Mouse (Mus musculus) splenic B cell, adult 2 months (primary cell): ENCODE measurements around the gene Xpo5.

Source experiments
- DNase-seq: peaks from one replicate; pipeline ENCODE4 v3.0.0-alpha.2; 2011; ENCODE audit warnings: low read depth, low spot score
- H3K27me3 ChIP-seq: 2 replicates; pipeline ENCODE4 v1.6.1; 2012; ENCODE audit warnings: mild to moderate bottlenecking, low read length, moderate library complexity, mixed read lengths; ENCODE audit not compliant: control insufficient read depth, poor library complexity, insufficient read depth, severe bottlenecking
- H3K36me3 ChIP-seq: 2 replicates; pipeline ENCODE4 v1.6.1; 2012; ENCODE audit warnings: mild to moderate bottlenecking, low read length, moderate library complexity, mixed read lengths; ENCODE audit not compliant: control insufficient read depth, poor library complexity, insufficient read depth, severe bottlenecking

Xpo5 gene

GRCm38 (mm10) chr17:46259675-46260074, 57.1 kb downstream of the Xpo5 start:
- DNase-seq: no peak
- Histone ChIP-seq H3K36me3 (peaks cover 6% of the 10 kb centered on the region), H3K27me3 (no peaks in the 10 kb centered on the region)

DNA sequence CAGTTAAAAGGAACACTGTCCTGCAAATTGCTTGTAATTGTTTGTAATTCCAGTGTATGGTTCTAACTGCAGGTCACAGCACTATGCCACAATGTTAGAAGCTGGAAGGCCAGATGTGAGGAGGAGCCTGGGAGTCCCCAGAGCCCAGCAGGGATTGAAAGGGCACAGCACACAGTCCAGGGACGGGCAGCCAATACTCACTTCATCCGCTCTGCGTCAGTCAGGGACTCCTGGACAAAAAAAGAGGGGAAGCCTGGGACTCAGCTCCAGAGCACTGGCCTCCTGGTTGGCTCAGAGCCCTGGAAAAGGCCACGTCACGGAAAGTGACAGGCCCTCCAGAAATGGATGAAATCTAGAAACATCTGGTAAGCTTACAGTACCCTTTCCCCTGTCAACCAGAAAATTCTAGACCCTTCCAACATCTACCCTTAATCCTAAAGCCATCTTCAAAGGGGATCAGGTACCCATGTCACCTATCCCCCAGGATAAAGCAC, 59.7 kb downstream of the Xpo5 start:
- H3K36me3 ChIP-seq: peaks cover 6% of the 10 kb centered on the region
- H3K27me3 ChIP-seq: no peaks in the 10 kb centered on the region
- DNase-seq: no peak

GRCm38 (mm10) chr17:46265502-46265901, 62.9 kb downstream of the Xpo5 start:
- Histone ChIP-seq H3K36me3 (peaks cover 5% of the 10 kb centered on the region), H3K27me3 (no peaks in the 10 kb centered on the region)
- no peak for DNase-seq

- H3K27me3 ChIP-seq: no peaks in the 10 kb centered on the region
- peak; percentile 81 for DNase-seq
- H3K36me3 ChIP-seq: peaks cover 5% of the 10 kb centered on the region
Observed at GRCm38 (mm10) chr17:46265918-46266618, 63.5 kb downstream of the Xpo5 start.

DNA sequence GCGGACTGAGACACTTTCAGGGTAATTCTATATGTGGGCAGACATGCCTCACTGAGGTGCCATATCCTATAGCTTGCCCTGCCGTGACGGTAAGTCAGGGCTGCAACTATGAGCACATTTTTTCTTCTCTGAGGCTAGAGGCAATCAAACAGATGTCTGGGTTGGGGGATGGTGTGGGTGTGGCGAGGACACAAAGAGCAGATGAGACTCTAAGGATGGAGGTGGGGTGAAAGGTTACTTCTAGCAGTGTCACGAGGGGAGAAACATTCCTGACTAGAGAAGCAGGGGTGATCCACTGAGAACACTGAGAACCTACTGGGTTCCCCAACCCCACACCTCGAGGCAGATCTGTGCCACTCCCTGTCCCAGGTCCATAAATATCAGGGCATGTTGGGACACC, 64.4 kb downstream of the Xpo5 start:
- Histone ChIP-seq H3K36me3 (peaks cover 5% of the 10 kb centered on the region), H3K27me3 (no peaks in the 10 kb centered on the region)

DNA sequence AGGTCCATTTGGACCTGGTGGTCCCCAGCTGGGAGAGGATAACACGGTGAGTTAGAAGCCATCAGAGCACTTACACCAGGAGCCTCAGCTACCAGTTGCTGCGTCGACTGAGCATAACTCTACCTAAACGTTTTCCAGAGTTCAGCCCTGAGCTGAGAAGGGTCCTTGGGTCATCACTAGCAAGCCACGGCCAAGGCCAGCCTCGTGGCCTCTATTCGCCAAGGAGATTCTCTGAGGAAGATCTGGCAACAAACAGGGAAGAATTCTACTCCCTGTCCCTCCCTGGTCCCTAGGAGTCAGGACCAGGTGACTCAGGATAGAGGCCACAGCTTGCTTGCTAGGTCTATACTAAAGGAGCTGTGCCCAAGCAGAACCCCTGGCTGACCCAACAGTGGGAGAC, 64.9 kb downstream of the Xpo5 start:
- H3K27me3 ChIP-seq: no peaks in the 10 kb centered on the region
- H3K36me3 ChIP-seq: peaks cover 5% of the 10 kb centered on the region

More for the DNA sequence above, 64.4 kb downstream of the Xpo5 start:
- DNase-seq: no peak

DNA sequence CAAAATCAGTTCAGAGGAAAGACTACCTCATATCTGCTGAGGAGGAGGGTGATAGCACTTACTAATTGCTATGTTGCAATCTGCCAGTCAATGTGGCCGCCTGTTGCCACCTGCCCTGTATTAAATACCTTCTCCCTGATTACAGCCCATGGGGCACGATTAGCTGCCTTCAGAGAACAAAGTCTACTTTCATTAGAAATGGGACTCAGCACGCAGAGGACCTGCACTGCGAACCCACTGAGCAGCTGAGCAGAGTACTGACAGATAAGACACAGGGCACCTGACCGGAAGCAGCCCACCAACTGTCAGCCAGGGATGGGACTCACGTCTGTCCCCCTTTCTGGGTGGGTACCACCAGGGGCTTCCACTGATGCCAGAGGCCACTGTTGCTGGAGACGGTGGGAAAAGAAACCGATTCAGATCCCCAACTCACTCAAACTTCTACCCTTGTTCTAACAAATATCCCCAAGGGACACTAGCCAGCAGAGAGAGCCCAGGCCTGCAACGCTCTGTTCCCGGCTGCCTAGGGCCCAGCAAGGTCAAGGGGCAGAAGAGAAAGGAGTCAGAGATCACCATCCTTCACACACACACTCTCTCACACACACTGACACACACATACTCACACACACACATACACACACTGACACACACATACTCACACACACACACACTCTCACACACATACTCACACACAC, 65.6 kb downstream of the Xpo5 start:
- no peaks in the 10 kb centered on the region for H3K27me3 ChIP-seq
- DNase-seq: no peak
- H3K36me3 ChIP-seq: peaks cover 4% of the 10 kb centered on the region

More for the DNA sequence above, 64.9 kb downstream of the Xpo5 start:
- no peak for DNase-seq

GRCm38 (mm10) chr17:46269771-46270534, 67.4 kb downstream of the Xpo5 start:
- Histone ChIP-seq H3K36me3 (peaks cover 1% of the 10 kb centered on the region; the same call in 1 of the 2 replicates), H3K27me3 (no peaks in the 10 kb centered on the region)
- no peak for DNase-seq

- no peak for DNase-seq
- Histone ChIP-seq H3K36me3 (0 out of 2 replicates have a peak, but pooled peaks cover 1% of the 10 kb centered on the region), H3K27me3 (no peaks in the 10 kb centered on the region)
Observed at GRCm38 (mm10) chr17:46272058-46272457, 69.5 kb downstream of the Xpo5 start.

GRCm38 (mm10) chr17:46272675-46273074, 70.1 kb downstream of the Xpo5 start:
- no peaks in the 10 kb centered on the region for H3K27me3 ChIP-seq
- DNase-seq: no peak

DNA sequence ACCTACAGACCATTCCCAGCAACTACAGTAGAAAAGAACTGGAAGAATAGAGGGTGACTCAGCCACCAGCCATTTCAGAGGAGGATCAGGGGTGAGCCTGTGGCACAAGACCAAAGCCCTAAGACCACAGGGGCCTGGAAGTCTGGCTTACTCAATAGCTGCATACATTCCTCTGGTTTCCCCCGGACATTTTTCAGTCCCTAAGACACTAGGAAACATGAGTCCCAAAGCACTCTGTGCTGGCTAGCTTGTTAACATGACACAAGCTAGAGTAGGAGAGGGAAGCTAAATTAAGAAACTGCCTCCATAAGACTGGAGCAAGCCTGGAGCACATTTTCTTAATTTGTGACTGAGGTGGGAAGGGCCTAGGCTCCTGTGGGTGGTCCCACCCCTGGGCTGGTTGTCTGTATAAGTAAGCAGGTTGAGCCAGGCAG, 71.2 kb downstream of the Xpo5 start:
- Histone ChIP-seq H3K27me3 (no peaks in the 10 kb centered on the region), H3K36me3 (peaks cover 1% of the 10 kb centered on the region; the same call in 1 of the 2 replicates)
- no peak for DNase-seq

More at GRCm38 (mm10) chr17:46272675-46273074, 70.1 kb downstream of the Xpo5 start:
- 0 out of 2 replicates have a peak, but pooled peaks cover 1% of the 10 kb centered on the region for H3K36me3 ChIP-seq

GRCm38 (mm10) chr17:46274465-46274864, 71.9 kb downstream of the Xpo5 start:
- no peak for DNase-seq
- no peaks in the 10 kb centered on the region for H3K27me3 ChIP-seq
- H3K36me3 ChIP-seq: peaks cover 2% of the 10 kb centered on the region

DNA sequence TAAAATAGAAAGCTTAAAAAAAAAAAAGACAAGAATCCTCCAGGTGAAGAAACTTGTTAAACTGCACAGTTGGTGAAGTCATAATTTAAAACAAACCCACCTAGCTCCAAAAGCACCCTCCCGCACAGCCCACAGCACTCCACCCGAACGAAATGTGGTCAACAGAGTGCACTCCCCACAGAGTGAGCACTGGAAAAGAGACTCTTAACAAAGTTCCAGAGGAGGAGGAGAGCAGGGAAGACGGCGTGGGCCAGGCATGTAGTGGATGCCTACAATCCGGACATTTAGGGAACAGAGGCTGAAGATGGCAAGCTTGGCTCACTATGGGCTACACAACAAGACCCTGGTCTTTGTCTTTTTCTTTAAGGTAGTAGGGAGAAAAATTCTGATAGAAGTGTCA, 72.5 kb downstream of the Xpo5 start:
- DNase-seq: no peak
- Histone ChIP-seq H3K27me3 (no peaks in the 10 kb centered on the region), H3K36me3 (peaks cover 2% of the 10 kb centered on the region)

DNA sequence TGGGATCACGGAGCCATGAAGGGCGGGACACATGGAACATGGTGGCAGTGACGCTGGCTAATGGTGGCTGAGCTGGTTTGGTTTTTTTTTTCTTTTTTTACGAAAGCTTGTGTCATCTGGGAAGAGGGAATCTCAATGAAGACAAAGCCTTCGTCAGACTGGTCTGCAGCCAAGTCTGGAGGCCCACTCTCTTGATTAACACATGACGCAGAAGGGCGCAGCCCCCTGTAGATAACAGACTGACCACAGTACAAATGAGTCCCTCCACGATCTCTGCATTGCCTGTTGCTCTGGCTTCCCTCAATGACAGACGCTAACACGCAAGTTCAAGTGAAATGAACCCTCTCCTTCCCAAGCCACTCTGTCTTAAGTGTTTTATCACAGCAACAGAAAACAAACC, 72.9 kb downstream of the Xpo5 start:
- DNase-seq: no peak
- no peaks in the 10 kb centered on the region for H3K27me3 ChIP-seq
- peaks cover 2% of the 10 kb centered on the region for H3K36me3 ChIP-seq

- DNase-seq: no peak
- Histone ChIP-seq H3K36me3 (peaks cover 2% of the 10 kb centered on the region), H3K27me3 (no peaks in the 10 kb centered on the region)
Observed at GRCm38 (mm10) chr17:46277586-46277985, 75.0 kb downstream of the Xpo5 start.
